Comparison of ENCODE assay signal across 20 mouse cellular contexts in the genomic region with DNA sequence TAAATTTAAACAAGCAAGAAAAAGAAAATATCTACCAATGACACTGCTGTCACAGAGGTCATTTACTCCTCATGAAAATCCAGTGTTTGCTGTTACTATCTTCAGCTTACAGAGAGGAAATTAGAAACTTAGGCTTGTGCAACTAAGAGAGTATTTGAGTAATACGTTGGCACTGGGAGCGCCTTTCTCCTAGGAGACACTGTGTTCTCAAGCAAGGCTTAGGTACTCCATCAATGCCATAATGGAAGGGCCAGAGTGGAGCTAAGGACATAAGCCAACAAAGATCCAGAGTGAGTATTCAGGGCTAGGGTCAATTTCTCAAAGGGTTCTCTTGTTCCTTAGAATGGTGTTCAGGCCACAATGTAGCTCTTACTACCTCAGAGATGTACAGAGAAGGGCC.
DNase-seq lines count a peak whose midpoint lies in the region.
"Had no signal": no experiment of that assay in that cellular context is flagged by ENCODE, and none has a peak within 500 bp of the region (broad histone marks: within the 10 kb centered on the region; RNA-seq: fewer than 3 reads in every experiment).

No protein-coding gene starts in this region.

- DNase-seq in heart, adult 8-10 months (ENCODE audit: low spot score) = peak; percentile 16
- no peak for DNase-seq in heart, postnatal 25 days (ENCODE audit: low spot score)
- DNase-seq in adipocyte (ENCODE audit: low spot score) = peak; percentile 91
- peak; percentile 74 for DNase-seq in skeletal muscle tissue, adult 2 months (ENCODE audit: low read depth, low spot score)
- no peak for DNase-seq in layer of hippocampus, adult 18-20 months (ENCODE audit: low spot score in 2 of 2)
- DNase-seq in gastrocnemius, postnatal 10 days = no peak
- DNase-seq: cerebellum, adult 11-12 months; cerebellum, postnatal 25 days; gastrocnemius, postnatal 36 days; heart, postnatal 10 days; kidney, postnatal 36 days; thymus, postnatal 25 days had no signal

- peak overlapping the region; percentile 84 for H3K27ac ChIP-seq in brown adipose tissue, adult 24 weeks (replicated peaks; ENCODE audit: low read depth, low read length)
- H3K27ac ChIP-seq: embryonic facial prominence, embryonic 15.5 days; forebrain, embryonic 10.5 days; hindbrain, embryonic 13.5 days; limb, embryonic 12.5 days; liver, embryonic 14.5 days; macrophage; midbrain, embryonic 10.5 days had no signal

- intact Hi-C loops in heart, postnatal 25 days (cut with DNase I) = no loop called here

- H3K4me3 ChIP-seq in brown adipose tissue, adult 24 weeks (ENCODE audit: insufficient read depth, low read depth, low read length) = no peak overlapping the region
- H3K4me3 ChIP-seq: embryonic facial prominence, embryonic 15.5 days; forebrain, embryonic 10.5 days; hindbrain, embryonic 13.5 days; limb, embryonic 12.5 days; midbrain, embryonic 10.5 days had no signal

- 0 out of 2 replicates have a peak, but pooled peaks cover 2% of the 10 kb centered on the region for H3K4me1 ChIP-seq in brown adipose tissue, adult 24 weeks (ENCODE audit: control insufficient read depth, insufficient read depth, insufficient read length, low read length)
- H3K4me1 ChIP-seq: embryonic facial prominence, embryonic 15.5 days; forebrain, embryonic 10.5 days; hindbrain, embryonic 13.5 days; limb, embryonic 12.5 days; midbrain, embryonic 10.5 days had no signal

Comparison
In these comparisons a context has a peak if more than half of its experiments do, and no peak if none do; other contexts are left out.
1. DNase-seq: peak in heart, adult 8-10 months (single experiment), adipocyte (single experiment) and skeletal muscle tissue, adult 2 months (single experiment); none in heart, postnatal 25 days (single experiment), layer of hippocampus, adult 18-20 months (0 of 2) and gastrocnemius, postnatal 10 days (single experiment).